Mouse (Mus musculus) ES-E14 (cell line): ENCODE data around the gene Imp4. TPM values are rescaled to one million over a fixed set of nuclear protein-coding genes. Genes with fewer than 3 reads are reported as not detected.

Source experiments
- DNase-seq: peaks from one replicate; pipeline ENCODE4 v3.0.0-alpha.2; 2013; ENCODE audit warnings: low read depth, low spot score
- H3K27ac ChIP-seq: 2 replicates; pipeline ENCODE4 v1.5.1; 2012; ENCODE audit warnings: low read depth, mild to moderate bottlenecking, low read length, moderate library complexity, mixed read lengths; ENCODE audit not compliant: poor library complexity, insufficient read depth, severe bottlenecking
- H3K36me3 ChIP-seq: 2 replicates; pipeline ENCODE4 v1.6.1; 2012; ENCODE audit warnings: mild to moderate bottlenecking, low read length, moderate library complexity, mixed read lengths; ENCODE audit not compliant: control insufficient read depth, poor library complexity, insufficient read depth, severe bottlenecking
- H3K4me1 ChIP-seq, 2 experiments: fragments of 150-350 bp in 1 of 2; sonication (generic) in 1 of 2; 2 replicates each; pipeline ENCODE4 v1.6.1; 2012; ENCODE audit warnings: low read length in 2 of 2, mild to moderate bottlenecking in 1 of 2, mixed read lengths in 1 of 2; ENCODE audit not compliant: control insufficient read depth in 2 of 2, insufficient read depth in 2 of 2, poor library complexity in 1 of 2
- H3K4me3 ChIP-seq, 2 experiments: fragments of 150-350 bp in 1 of 2; sonication (generic) in 1 of 2; 2 replicates each; pipeline ENCODE4 v1.5.1; 2012; ENCODE audit warnings: low read length in 2 of 2, low read depth in 1 of 2, mild to moderate bottlenecking in 1 of 2, mixed read lengths in 1 of 2; ENCODE audit not compliant: insufficient read depth in 1 of 2, poor library complexity in 1 of 2, severe bottlenecking in 1 of 2
- H3K9ac ChIP-seq: 2 replicates; pipeline ENCODE4 v1.6.1; 2012; ENCODE audit warnings: low read depth, mild to moderate bottlenecking, low read length, mixed read lengths; ENCODE audit not compliant: poor library complexity, insufficient read depth, severe bottlenecking
- H3K9me3 ChIP-seq: fragments of 150-350 bp; sonication (generic); 2 replicates; pipeline ENCODE4 v1.6.1; 2012; ENCODE audit warnings: low read depth, mild to moderate bottlenecking, low read length; ENCODE audit not compliant: control insufficient read depth, insufficient read depth
- CHD2 ChIP-seq: IDR thresholded peaks from 2 replicates; pipeline ENCODE4 v1.6.1; 2014; ENCODE audit warnings: mild to moderate bottlenecking, low read depth, low read length, inconsistent platforms
- HCFC1 ChIP-seq: IDR thresholded peaks from 2 replicates; pipeline ENCODE4 v1.6.1; 2012; ENCODE audit warnings: low read length, inconsistent platforms, borderline replicate concordance; ENCODE audit not compliant: insufficient read depth
- MAFK ChIP-seq: IDR thresholded peaks from 2 replicates; pipeline ENCODE4 v1.6.1; 2014; ENCODE audit warnings: mild to moderate bottlenecking, low read depth, low read length, inconsistent platforms; ENCODE audit not compliant: insufficient read depth
- ZC3H11A ChIP-seq: IDR thresholded peaks from 2 replicates; pipeline ENCODE4 v1.6.1; 2012; ENCODE audit warnings: low read depth, mild to moderate bottlenecking, inconsistent platforms, low read length, borderline replicate concordance
- ZNF384 ChIP-seq: IDR thresholded peaks from 2 replicates; pipeline ENCODE4 v1.6.1; 2012; ENCODE audit warnings: low read depth, low read length, inconsistent platforms
- in situ Hi-C, 2 experiments: fragments of 600-800 bp; cut with MboI; formaldehyde crosslinking; loops; one replicate each; pipeline ENCODE4 v1.15.1; 2025; ENCODE audit warnings: low sequenced_read_pairs in 2 of 2, inconsistent platforms in 1 of 2; ENCODE audit not compliant: unreplicated experiment in 2 of 2
- total RNA-seq: library from RNA; depleted of rRNA; stranded (reverse); fragments of 300-350 nt; gene quantifications from 2 replicates; pipeline ENCODE4 v1.2.3, GENCODE M21; 2012

Imp4 gene
- total RNA-seq, 1 experiment = 111 TPM

DNA sequence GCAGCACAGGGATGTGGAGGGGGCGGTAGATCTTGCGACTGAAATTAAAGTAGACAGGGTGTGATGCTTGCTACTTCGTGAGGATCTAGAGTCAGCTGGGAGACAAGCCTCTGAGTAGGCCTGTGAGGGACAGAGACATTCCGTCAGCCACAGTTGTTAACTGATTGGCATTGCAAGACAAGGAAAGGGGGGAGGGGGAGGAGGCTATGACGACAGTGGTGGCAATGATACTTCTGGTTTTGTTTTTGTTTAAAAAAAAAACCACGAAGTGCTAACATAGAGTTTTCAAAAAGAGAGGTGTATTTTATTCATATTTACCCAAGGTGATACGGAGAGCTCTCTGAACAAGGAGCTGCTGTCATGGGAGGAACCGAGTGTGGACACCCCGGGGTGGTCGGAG lies 44.8 kb downstream of the Imp4 start:
- DNase-seq = no peak

DNA sequence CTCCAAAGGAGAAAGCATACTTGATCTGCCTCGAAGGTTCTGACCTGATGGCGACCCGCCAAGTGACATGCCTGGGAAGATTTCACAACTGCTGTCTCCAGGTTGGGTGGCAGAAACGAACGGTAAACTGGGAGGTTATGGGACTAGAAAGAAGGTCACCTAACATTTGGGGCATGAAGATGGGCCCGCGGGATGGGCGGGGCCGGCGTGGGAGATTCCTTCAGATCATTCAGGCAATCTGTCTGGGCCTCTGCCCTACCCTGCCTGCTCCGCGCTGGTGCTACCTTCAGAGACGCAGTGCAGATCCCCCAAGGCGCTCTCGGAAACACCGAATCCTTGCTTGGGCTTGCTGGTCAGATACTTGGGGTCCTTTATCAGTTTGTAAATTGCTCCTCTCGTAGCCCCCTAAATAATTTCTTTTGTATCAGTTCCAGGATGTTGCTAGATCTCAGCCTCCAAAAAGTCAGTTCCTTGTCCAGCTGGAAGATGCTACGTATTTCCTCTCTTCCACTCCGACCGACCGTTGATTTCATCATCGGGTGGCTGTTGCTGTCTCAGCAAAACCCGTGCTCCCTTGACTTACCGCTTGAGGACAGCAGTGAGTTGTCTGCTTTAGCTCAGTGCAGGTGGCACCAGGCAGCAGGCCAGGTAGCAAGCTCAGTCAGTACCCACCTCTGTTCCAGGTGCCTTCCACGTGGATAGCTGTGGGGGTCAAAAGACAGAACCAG lies 46.0 kb downstream of the Imp4 start:
- no peak for DNase-seq
- Histone ChIP-seq H3K4me1 (peaks cover 0 to 2% of the 10 kb centered on the region in 2 experiments; a peak in 1 of 4 replicates), H3K9me3 (no peaks in the 10 kb centered on the region), H3K27ac (no peak overlapping the region), H3K9ac (no peak overlapping the region), H3K36me3 (no peaks in the 10 kb centered on the region), H3K4me3 (peak overlapping the region; percentile 19 to 23)
- in situ Hi-C loops = no loop called here
- TF ChIP-seq CHD2 (no peak), MAFK (0 out of 2 replicates have a peak, but pooled peaks have one; percentile 19)

More for the DNA sequence above, 44.8 kb downstream of the Imp4 start:
- Histone ChIP-seq H3K4me3 (no peak overlapping the region), H3K4me1 (peaks cover 0 to 2% of the 10 kb centered on the region in 2 experiments; a peak in 1 of 4 replicates), H3K9ac (no peak overlapping the region), H3K27ac (no peak overlapping the region), H3K9me3 (no peaks in the 10 kb centered on the region), H3K36me3 (no peaks in the 10 kb centered on the region)
- no peak for TF ChIP-seq CHD2
- TF ChIP-seq MAFK = no peak
- no peak for TF ChIP-seq HCFC1
- TF ChIP-seq ZC3H11A = no peak
- no peak for TF ChIP-seq ZNF384
- in situ Hi-C loops = no loop called here

GRCm38 (mm10) chr1:34487383-34487782 lies 47.7 kb downstream of the Imp4 start:
- H3K4me1 ChIP-seq = peaks cover 0 to 2% of the 10 kb centered on the region in 2 experiments; a peak in 1 of 4 replicates
- no peaks in the 10 kb centered on the region for H3K36me3 ChIP-seq
- TF ChIP-seq CHD2 (no peak), ZC3H11A (no peak), MAFK (no peak), ZNF384 (no peak), HCFC1 (no peak)
- in situ Hi-C loops = no loop called here
- H3K4me3 ChIP-seq = no peak overlapping the region
- H3K9ac ChIP-seq = no peak overlapping the region
- DNase-seq = no peak
- H3K9me3 ChIP-seq = no peaks in the 10 kb centered on the region
- H3K27ac ChIP-seq = no peak overlapping the region

DNA sequence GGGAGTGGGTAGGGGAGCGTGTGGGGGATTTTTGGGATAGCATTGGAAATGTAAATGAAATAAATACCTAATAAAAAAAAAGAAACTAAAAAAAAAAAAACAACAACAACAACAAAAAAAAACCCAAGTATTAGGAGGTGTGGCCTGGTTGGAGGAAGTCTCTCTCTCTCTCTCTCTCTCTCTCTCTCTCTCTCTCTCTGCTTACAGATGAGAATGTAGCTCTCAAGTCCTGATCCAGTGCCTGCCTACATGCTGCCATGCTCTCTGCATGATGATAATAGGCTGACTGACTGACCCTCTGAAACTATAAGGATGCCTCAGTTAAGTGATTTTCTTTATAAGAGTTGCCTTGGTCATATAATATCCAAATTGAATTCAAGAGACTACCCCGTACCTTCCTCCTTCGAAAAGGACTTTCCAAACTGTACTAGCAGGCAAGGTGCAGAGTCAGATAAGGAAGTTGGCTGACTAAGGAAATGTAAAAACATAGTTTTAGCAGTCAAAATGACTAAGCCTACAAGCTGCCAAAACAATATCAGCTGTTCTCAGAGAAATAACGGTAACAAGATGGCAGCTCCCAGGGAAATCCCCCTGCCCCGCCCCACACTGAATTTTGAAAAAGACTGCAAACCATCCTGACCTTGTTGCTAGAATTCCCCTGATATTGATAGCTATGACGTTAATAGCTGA lies 50.3 kb downstream of the Imp4 start:
- Histone ChIP-seq H3K27ac (no peak overlapping the region), H3K4me3 (no peak overlapping the region), H3K4me1 (peaks cover 0 to 2% of the 10 kb centered on the region in 2 experiments; a peak in 1 of 4 replicates), H3K36me3 (no peaks in the 10 kb centered on the region), H3K9me3 (no peaks in the 10 kb centered on the region), H3K9ac (no peak overlapping the region)
- in situ Hi-C loops = no loop called here
- TF ChIP-seq MAFK = no peak
- TF ChIP-seq HCFC1 = no peak
- TF ChIP-seq CHD2 = no peak
- TF ChIP-seq ZNF384 = no peak
- no peak for TF ChIP-seq ZC3H11A
- no peak for DNase-seq
